Mouse (Mus musculus): ENCODE data around the gene Dpep1.
"Not testable (repeated sequence)": the region's sequence is repeated elsewhere in the genome, so short reads cannot be mapped to it uniquely, and the experiment has no call there.

Dpep1 gene

GRCm38 (mm10) chr8:123212321-123213117 is 26.5 kb downstream of the Dpep1 start, which contains the start of the genes Chmp1a and Spata33:
TSS of gene Chmp1a (minus strand) at chr8:123212763.
TSS of gene Spata33 (plus strand) at chr8:123212832.
- DNase-seq (ENCODE audit: low read depth), result peak; percentile 94

GRCm38 (mm10) chr8:123213118-123213772 is 27.2 kb downstream of the Dpep1 start:
- DNase-seq (ENCODE audit: low read depth), result no peak

GRCm38 (mm10) chr8:123215430-123215829 is 29.4 kb downstream of the Dpep1 start:
- no peak for DNase-seq (ENCODE audit: low read depth)

- DNase-seq (ENCODE audit: low read depth), result no peak
Observed at GRCm38 (mm10) chr8:123220917-123221316, 34.9 kb downstream of the Dpep1 start.

GRCm38 (mm10) chr8:123224278-123225266 is 38.5 kb downstream of the Dpep1 start, which contains the start of gene Cdk10:
TSS of gene Cdk10 (plus strand) at chr8:123224842.
- peak; percentile 93 for DNase-seq (ENCODE audit: low read depth)

GRCm38 (mm10) chr8:123228416-123228815 is 42.4 kb downstream of the Dpep1 start:
- no peak for DNase-seq (ENCODE audit: low read depth)

- not testable (repeated sequence) for DNase-seq (ENCODE audit: low read depth)
Observed at GRCm38 (mm10) chr8:123230326-123230725, 44.3 kb downstream of the Dpep1 start.

GRCm38 (mm10) chr8:123231742-123232141 is 45.7 kb downstream of the Dpep1 start:
- no peak for DNase-seq (ENCODE audit: low read depth)

- no peak for DNase-seq (ENCODE audit: low read depth)
Observed at GRCm38 (mm10) chr8:123232553-123232952, 46.5 kb downstream of the Dpep1 start.

- no peak for DNase-seq (ENCODE audit: low read depth)
Observed at GRCm38 (mm10) chr8:123233300-123233699, 47.3 kb downstream of the Dpep1 start.

- DNase-seq (ENCODE audit: low read depth), result no peak
Observed at GRCm38 (mm10) chr8:123233760-123234159, 47.7 kb downstream of the Dpep1 start.

GRCm38 (mm10) chr8:123234918-123235519 is 49.0 kb downstream of the Dpep1 start:
- peak; percentile 38 for DNase-seq (ENCODE audit: low read depth)

GRCm38 (mm10) chr8:123235520-123236497 is 49.8 kb downstream of the Dpep1 start, which contains the start of gene Spata2l:
TSS of gene Spata2l (minus strand) at chr8:123236233.
- peak; percentile 97 for DNase-seq (ENCODE audit: low read depth)

GRCm38 (mm10) chr8:123239398-123239797 is 53.4 kb downstream of the Dpep1 start:
- DNase-seq (ENCODE audit: low read depth), result no peak

- no peak for DNase-seq (ENCODE audit: low read depth)
Observed at GRCm38 (mm10) chr8:123242107-123242923, 56.3 kb downstream of the Dpep1 start.

GRCm38 (mm10) chr8:123243053-123243452 is 57.0 kb downstream of the Dpep1 start:
- DNase-seq (ENCODE audit: low read depth), result no peak

- no peak for DNase-seq (ENCODE audit: low read depth)
Observed at GRCm38 (mm10) chr8:123244382-123244781, 58.3 kb downstream of the Dpep1 start.

- DNase-seq (ENCODE audit: low read depth), result no peak
Observed at GRCm38 (mm10) chr8:123245543-123245942, 59.5 kb downstream of the Dpep1 start.

- no peak for DNase-seq (ENCODE audit: low read depth)
Observed at GRCm38 (mm10) chr8:123247748-123248147, 61.7 kb downstream of the Dpep1 start.

All from naive thymus-derived CD4-positive, alpha-beta T cell, adult 2 months (primary cell).